Mouse (Mus musculus) MEL (cell line): ENCODE measurements around the gene Dpysl4. TPM values are rescaled to one million over a fixed set of nuclear protein-coding genes. Genes with fewer than 3 reads are reported as not detected.

ENCODE experiments used
- DNase-seq: peaks from one replicate; pipeline ENCODE4 v3.0.0; 2011; ENCODE audit warnings: low read depth, low spot score
- H3K27ac ChIP-seq: 2 replicates; pipeline ENCODE4 v1.5.1; 2012; ENCODE audit warnings: low read depth, mild to moderate bottlenecking, control low read depth, low read length, moderate library complexity; ENCODE audit not compliant: control insufficient read depth
- H3K27me3 ChIP-seq, 2 experiments: fragments of 150-350 bp in 1 of 2; sonication (generic) in 1 of 2; 2 replicates each; pipeline ENCODE4 v1.6.1; 2012; ENCODE audit warnings: low read length in 2 of 2, mild to moderate bottlenecking in 2 of 2, improper control_type of control experiment in 1 of 2, moderate library complexity in 1 of 2; ENCODE audit not compliant: insufficient read depth in 2 of 2, control insufficient read depth in 1 of 2
- H3K36me3 ChIP-seq, 2 experiments: 2 replicates each; pipeline ENCODE4 v1.6.1; 2012 to 2014; ENCODE audit warnings: low read length in 2 of 2, improper control_type of control experiment in 1 of 2, inconsistent platforms in 1 of 2, mild to moderate bottlenecking in 1 of 2; ENCODE audit not compliant: insufficient read depth in 2 of 2, control insufficient read depth in 1 of 2
- H3K4me1 ChIP-seq, 2 experiments: fragments of 150-350 bp in 1 of 2; sonication (generic) in 1 of 2; 2 replicates each; pipeline ENCODE4 v1.6.1; 2012; ENCODE audit warnings: low read length in 2 of 2, improper control_type of control experiment in 1 of 2, mild to moderate bottlenecking in 1 of 2; ENCODE audit not compliant: insufficient read depth in 2 of 2, control insufficient read depth in 1 of 2
- H3K4me3 ChIP-seq, 2 experiments: fragments of 150-350 bp in 1 of 2; sonication (generic) in 1 of 2; 2 replicates each; pipeline ENCODE4 v1.5.1; 2012; ENCODE audit warnings: low read depth in 2 of 2, low read length in 2 of 2, mild to moderate bottlenecking in 2 of 2, moderate library complexity in 2 of 2, control low read depth in 1 of 2, improper control_type of control experiment in 1 of 2; ENCODE audit not compliant: control insufficient read depth in 1 of 2, insufficient read depth in 1 of 2
- H3K79me2 ChIP-seq: 2 replicates; pipeline ENCODE4 v1.6.1; 2012; ENCODE audit warnings: mild to moderate bottlenecking, low read length, moderate library complexity; ENCODE audit not compliant: control insufficient read depth, poor library complexity, insufficient read depth
- H3K9ac ChIP-seq: 2 replicates; pipeline ENCODE4 v1.6.1; 2012; ENCODE audit warnings: low read depth, mild to moderate bottlenecking, control low read depth, low read length, moderate library complexity; ENCODE audit not compliant: control insufficient read depth, poor library complexity, severe bottlenecking
- H3K9me3 ChIP-seq: fragments of 150-350 bp; sonication (generic); replicated peaks from 2 replicates; pipeline ENCODE4 v1.6.1; 2012; ENCODE audit warnings: mild to moderate bottlenecking, low read length, improper control_type of control experiment, moderate library complexity; ENCODE audit not compliant: insufficient read depth
- CTCF ChIP-seq, 3 experiments: IDR thresholded peaks in 2 of 3; conservative IDR thresholded peaks in 1 of 3; 2 replicates each; pipeline ENCODE4 v1.5.1; 2011 to 2012; ENCODE audit warnings: low read length in 3 of 3, low read depth in 2 of 3, mild to moderate bottlenecking in 2 of 3, improper control_type of control experiment in 1 of 3, inconsistent platforms in 1 of 3, mixed read lengths in 1 of 3, moderate library complexity in 1 of 3; ENCODE audit not compliant: control insufficient read depth in 1 of 3, insufficient read depth in 1 of 3, poor library complexity in 1 of 3, severe bottlenecking in 1 of 3
- ELF1 ChIP-seq: IDR thresholded peaks from 2 replicates; pipeline ENCODE4 v1.6.1; 2014; ENCODE audit warnings: low read depth, mild to moderate bottlenecking, inconsistent platforms, low read length, improper control_type of control experiment, moderate library complexity
- ETS1 ChIP-seq: IDR thresholded peaks from 2 replicates; pipeline ENCODE4 v1.6.1; 2012; ENCODE audit warnings: low read depth, mild to moderate bottlenecking, inconsistent platforms, low read length, improper control_type of control experiment, moderate library complexity
- GABPA ChIP-seq: IDR thresholded peaks from 2 replicates; pipeline ENCODE4 v1.6.1; 2012; ENCODE audit warnings: low read depth, mild to moderate bottlenecking, inconsistent platforms, low read length, improper control_type of control experiment, moderate library complexity
- MAFK ChIP-seq: IDR thresholded peaks from 2 replicates; pipeline ENCODE4 v1.6.1; 2011; ENCODE audit warnings: low read depth, mild to moderate bottlenecking, low read length, improper control_type of control experiment, borderline replicate concordance
- MAX ChIP-seq: IDR thresholded peaks from 2 replicates; pipeline ENCODE4 v1.6.1; 2011; ENCODE audit warnings: low read length, improper control_type of control experiment
- MEF2A ChIP-seq: IDR thresholded peaks from 2 replicates; pipeline ENCODE4 v1.6.1; 2014; ENCODE audit warnings: low read depth, mild to moderate bottlenecking, inconsistent platforms, low read length, improper control_type of control experiment; ENCODE audit not compliant: poor library complexity, insufficient replicate concordance, severe bottlenecking; ENCODE audit errors: extremely low read depth
- NELFE ChIP-seq: IDR thresholded peaks from 2 replicates; pipeline ENCODE4 v1.6.1; 2011; ENCODE audit warnings: low read depth, low read length, improper control_type of control experiment
- POLR2AphosphoS5 ChIP-seq: IDR thresholded peaks from 2 replicates; pipeline ENCODE4 v1.6.1; 2012; ENCODE audit warnings: low read depth, borderline replicate concordance, mild to moderate bottlenecking, inconsistent platforms, low read length, moderate library complexity, mixed read lengths
- TBP ChIP-seq: IDR thresholded peaks from 2 replicates; pipeline ENCODE4 v1.8.0; 2011; ENCODE audit warnings: low read depth, low read length, improper control_type of control experiment
- TCF12 ChIP-seq: IDR thresholded peaks from 2 replicates; pipeline ENCODE4 v1.6.1; 2014; ENCODE audit warnings: low read depth, mild to moderate bottlenecking, inconsistent platforms, low read length, improper control_type of control experiment, moderate library complexity
- polyA plus RNA-seq, 2 experiments: library from polyadenylated mRNA; stranded (reverse) in 1 of 2; unstranded in 1 of 2; fragments of >175 nt in 1 of 2; fragments of >200 nt in 1 of 2; gene quantifications; 2 replicates each; pipeline versions ENCODE4 v1.2.1 to v1.2.4; 2012; ENCODE audit warnings: low replicate concordance in 2 of 2, low read depth in 1 of 2; ENCODE audit not compliant: insufficient read length in 2 of 2, insufficient read depth in 1 of 2, missing spikeins in 1 of 2
- total RNA-seq: library from RNA; depleted of rRNA; stranded (reverse); fragments of 300-350 nt; gene quantifications from 2 replicates; pipeline ENCODE4 v1.2.3, GENCODE M21; 2012; rRNA removed

The Dpysl4 gene
- total and polyA plus RNA-seq, 3 experiments, result not detected

DNA sequence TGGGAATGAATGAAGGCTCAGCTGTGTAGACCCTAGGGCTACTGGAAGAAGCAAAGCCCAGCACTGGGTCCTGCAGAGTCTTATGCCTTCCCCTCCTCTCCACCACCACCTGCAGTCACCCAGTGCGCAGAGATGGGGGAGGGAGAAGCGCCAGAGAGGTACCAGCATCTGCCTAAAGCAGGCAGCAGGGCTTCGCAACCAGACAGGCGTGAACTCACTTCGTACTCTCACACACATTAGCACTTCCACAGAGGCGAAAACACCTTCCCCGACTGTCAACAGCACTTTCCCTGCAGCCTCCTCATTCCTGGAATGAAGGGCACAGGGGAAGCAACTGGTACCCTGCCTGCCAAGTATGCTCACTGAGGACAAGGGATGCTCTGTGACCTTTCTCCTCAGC is 63.6 kb downstream of the Dpysl4 start:
- TF ChIP-seq MAX (no peak), ETS1 (no peak), GABPA (no peak), NELFE (no peak), TCF12 (no peak), MAFK (no peak), CTCF (IDR thresholded peaks at IDR 0.05 in 2 of 3, conservative IDR thresholded peaks at IDR 0.05 in 1 of 3; ENCODE audit: control insufficient read depth in 1 of 3, insufficient read depth in 1 of 3, low read depth in 2 of 3, low read length in 3 of 3, poor library complexity in 1 of 3, severe bottlenecking in 1 of 3) (no peak), MEF2A (no peak)
- TF ChIP-seq, all 39 proteins: peak for 0
- Histone ChIP-seq H3K27me3 (no peaks in the 10 kb centered on the region), H3K9ac (no peak overlapping the region), H3K79me2 (no peaks in the 10 kb centered on the region), H3K4me1 (no peaks in the 10 kb centered on the region), H3K9me3 (no peaks in the 10 kb centered on the region), H3K27ac (no peak overlapping the region), H3K4me3 (no peak overlapping the region), H3K36me3 (no peaks in the 10 kb centered on the region)
- DNase-seq, result no peak

- DNase-seq, result no peak
- Histone ChIP-seq H3K9me3 (no peaks in the 10 kb centered on the region), H3K36me3 (peaks cover 0 to 3% of the 10 kb centered on the region in 2 experiments; a peak in 1 of 4 replicates), H3K79me2 (no peaks in the 10 kb centered on the region), H3K27ac (no peak overlapping the region), H3K9ac (no peak overlapping the region), H3K27me3 (no peaks in the 10 kb centered on the region), H3K4me1 (peaks cover 0 to 2% of the 10 kb centered on the region in 2 experiments; a peak in 1 of 4 replicates), H3K4me3 (no peak overlapping the region)
- TF ChIP-seq ELF1 (no peak), POLR2AphosphoS5 (no peak), TBP (no peak)
Measured at GRCm38 (mm10) chr7:139151116-139151515, 65.3 kb downstream of the Dpysl4 start.

Other genes starting within 250 kb of the Dpysl4 start
- gene Ppp2r2d, start 239.9 kb upstream of the Dpysl4 start, total RNA-seq, result 29.8 and 30.9 TPM in 2 replicates
- 10 to 100 TPM in 1 of 2 experiments, not detected in 1; 46.6 TPM for gene Ppp2r2d, start 239.9 kb upstream of the Dpysl4 start, polyA plus RNA-seq
- gene Mapk1ip1, start 239.7 kb upstream of the Dpysl4 start, total RNA-seq, result 2.1 and 2.8 TPM in 2 replicates
- 10 to 100 TPM in 1 of 2 experiments, not detected in 1; 12.4 TPM for gene Mapk1ip1, start 239.7 kb upstream of the Dpysl4 start, polyA plus RNA-seq
- gene Bnip3, start 176.5 kb upstream of the Dpysl4 start, total RNA-seq, result 37.0 and 130 TPM in 2 replicates
- 100 to 1,000 TPM in 1 of 2 experiments, not detected in 1; 135 TPM for gene Bnip3, start 176.5 kb upstream of the Dpysl4 start, polyA plus RNA-seq
- gene Jakmip3, start 145.3 kb upstream of the Dpysl4 start, total RNA-seq, result not detected in 2 replicates
- gene Jakmip3, start 145.3 kb upstream of the Dpysl4 start, polyA plus RNA-seq, result not detected
- gene Lrrc27, start 127.0 kb downstream of the Dpysl4 start, total RNA-seq, result 0.54 and 1.0 TPM in 2 replicates
- 1 to 10 TPM in 1 of 2 experiments, not detected in 1; 1.3 TPM for gene Lrrc27, start 127.0 kb downstream of the Dpysl4 start, polyA plus RNA-seq
- 0.07 TPM in 1 of 2 replicates, not detected in the other for gene Stk32c, start 127.3 kb downstream of the Dpysl4 start, total RNA-seq
- under 1 TPM in 1 of 2 experiments, not detected in 1; 0.21 TPM for gene Stk32c, start 127.3 kb downstream of the Dpysl4 start, polyA plus RNA-seq
- gene Pwwp2b, start 162.5 kb downstream of the Dpysl4 start, total RNA-seq, result 1.2 and 1.9 TPM in 2 replicates
- 1 to 10 TPM in 1 of 2 experiments, not detected in 1; 4.3 TPM for gene Pwwp2b, start 162.5 kb downstream of the Dpysl4 start, polyA plus RNA-seq